Mouse (Mus musculus) embryonic fibroblast, embryonic 13.5 days (primary cell): ENCODE results near the gene Nox1.

Source experiments
- CTCF ChIP-seq: IDR thresholded peaks from 2 replicates; pipeline ENCODE4 v1.5.1; 2011; ENCODE audit warnings: mild to moderate bottlenecking, control low read depth, low read length, moderate library complexity, borderline replicate concordance; ENCODE audit not compliant: insufficient read depth
- POLR2A ChIP-seq: IDR thresholded peaks from 2 replicates; pipeline ENCODE4 v1.6.1; 2011; ENCODE audit warnings: low read depth, mild to moderate bottlenecking, control low read depth, low read length, moderate library complexity

- TF ChIP-seq POLR2A = no peak
- TF ChIP-seq CTCF = no peak
Measured at GRCm38 (mm10) chrX:134102641-134103040, 119.1 kb downstream of the Nox1 start.
